Mouse (Mus musculus) heart, postnatal 4 days (tissue): ENCODE measurements around the gene Ctbp1. TPM values are rescaled to one million over a fixed set of nuclear protein-coding genes. Genes with fewer than 3 reads are reported as not detected.
A peak's percentile ranks its signal among the peaks of the same experiment; 100 is the strongest.

Experiments used
- DNase-seq: peaks from one replicate; pipeline ENCODE4 v3.0.0; 2021
- total RNA-seq, 2 experiments: library from RNA; stranded (reverse); gene quantifications; 2 replicates each; pipeline ENCODE4 v1.2.3; 2021

Gene Ctbp1
- total RNA-seq, 2 experiments from 2014 or later: 264 to 274 TPM

- no peak for DNase-seq
These were observed 67.7 kb downstream of the Ctbp1 start for GRCm38 (mm10) chr5:33207136-33207535.

- DNase-seq: no peak
These were observed 68.5 kb downstream of the Ctbp1 start for GRCm38 (mm10) chr5:33206328-33206727.

GRCm38 (mm10) chr5:33204284-33204683 lies 70.5 kb downstream of the Ctbp1 start:
- no peak for DNase-seq

- DNase-seq: peak; percentile 89
These were observed 71.0 kb downstream of the Ctbp1 start for GRCm38 (mm10) chr5:33203691-33204242.

GRCm38 (mm10) chr5:33203171-33203565 lies 71.6 kb downstream of the Ctbp1 start:
- DNase-seq: no peak

GRCm38 (mm10) chr5:33202516-33203170 lies 72.2 kb downstream of the Ctbp1 start:
- no peak for DNase-seq

GRCm38 (mm10) chr5:33201697-33202096 lies 73.1 kb downstream of the Ctbp1 start:
- DNase-seq: no peak

GRCm38 (mm10) chr5:33200071-33200470 lies 74.7 kb downstream of the Ctbp1 start:
- no peak for DNase-seq

Other genes with a start within 250 kb of the Ctbp1 start
- gene Slc5a1, start 170.8 kb downstream of the Ctbp1 start, total RNA-seq: not detected
- 10 to 100 TPM; 56.8 to 62.9 TPM for gene Spon2, start 56.5 kb downstream of the Ctbp1 start, total RNA-seq
- gene Maea, start 60.5 kb upstream of the Ctbp1 start, total RNA-seq: 100 to 1,000 TPM; 148 to 159 TPM
- gene Uvssa, start 103.6 kb upstream of the Ctbp1 start, total RNA-seq: 1 to 10 TPM; 6.3 to 6.7 TPM
- gene Nkx1-1, start 159.0 kb upstream of the Ctbp1 start, total RNA-seq: not detected